Mouse (Mus musculus) forebrain, embryonic 15.5 days (tissue): ENCODE results near the gene Prkn. TPM values are rescaled to one million over a fixed set of nuclear protein-coding genes. Genes with fewer than 3 reads are reported as not detected.
A peak's percentile ranks its signal among the peaks of the same experiment; 100 is the strongest.

ENCODE experiments used
- ATAC-seq: fragments of 200-750 bp; cut with Nextera tagmentation; replicated peaks from 2 replicates; pipeline ENCODE4 v1.8.0; 2017; ENCODE audit warnings: mild to moderate bottlenecking, moderate TSS enrichment, moderate library complexity
- H3K27ac ChIP-seq: fragments of 300-500 bp; sonication (generic); replicated peaks from 2 replicates; pipeline ENCODE4 v1.5.1; 2015; ENCODE audit warnings: mild to moderate bottlenecking, inconsistent platforms
- H3K27me3 ChIP-seq: fragments of 300-500 bp; sonication (generic); 2 replicates; pipeline ENCODE4 v1.6.1; 2015; ENCODE audit warnings: inconsistent platforms
- H3K36me3 ChIP-seq: fragments of 300-500 bp; sonication (generic); 2 replicates; pipeline ENCODE4 v1.6.1; 2015; ENCODE audit warnings: mild to moderate bottlenecking, inconsistent platforms
- H3K4me1 ChIP-seq: fragments of 300-500 bp; sonication (generic); 2 replicates; pipeline ENCODE4 v1.6.1; 2015; ENCODE audit warnings: inconsistent platforms
- H3K4me2 ChIP-seq: fragments of 300-500 bp; sonication (generic); replicated peaks from 2 replicates; pipeline ENCODE4 v1.6.1; 2015; ENCODE audit warnings: mild to moderate bottlenecking, inconsistent platforms
- H3K4me3 ChIP-seq: fragments of 300-500 bp; sonication (generic); 2 replicates; pipeline ENCODE4 v1.5.1; 2015; ENCODE audit warnings: mild to moderate bottlenecking, inconsistent platforms
- H3K9ac ChIP-seq: fragments of 300-500 bp; sonication (generic); replicated peaks from 2 replicates; pipeline ENCODE4 v1.6.1; 2015; ENCODE audit warnings: mild to moderate bottlenecking, inconsistent platforms
- H3K9me3 ChIP-seq: fragments of 300-500 bp; sonication (generic); 2 replicates; pipeline ENCODE4 v1.6.1; 2016; ENCODE audit warnings: inconsistent platforms
- WGBS: fragments of 180-500 bp; shearing (Covaris S2); methylation state at CpG from one replicate; pipeline ENCODE4 v1.1.7; 2015; ENCODE audit warnings: mixed read lengths; 5-methylcytosine and 5-hydroxymethylcytosine counted together
- polyA plus RNA-seq: library from polyadenylated mRNA; unstranded; fragments of >200 nt; fragmentation: Nextera tagmentation; extraction: Ambion mirVana; gene quantifications from 2 replicates; pipeline ENCODE4 v1.2.1, GENCODE M21; 2015

The Prkn gene
- polyA plus RNA-seq, 1 experiment from 2014 or later, result 3.6 TPM

GRCm38 (mm10) chr17:10901686-10902228 is 61.6 kb downstream of the Prkn start:
- H3K9me3 ChIP-seq, result no peaks in the 10 kb centered on the region
- H3K27ac ChIP-seq, result no peak overlapping the region
- no peak overlapping the region for H3K9ac ChIP-seq
- H3K27me3 ChIP-seq, result no peaks in the 10 kb centered on the region
- no peak for ATAC-seq
- WGBS, result 82% methylated on average over 3 of the region's 3 CpGs
- no peak overlapping the region for H3K4me3 ChIP-seq
- no peak overlapping the region for H3K4me2 ChIP-seq
- H3K4me1 ChIP-seq, result no peaks in the 10 kb centered on the region
- H3K36me3 ChIP-seq, result no peaks in the 10 kb centered on the region

DNA sequence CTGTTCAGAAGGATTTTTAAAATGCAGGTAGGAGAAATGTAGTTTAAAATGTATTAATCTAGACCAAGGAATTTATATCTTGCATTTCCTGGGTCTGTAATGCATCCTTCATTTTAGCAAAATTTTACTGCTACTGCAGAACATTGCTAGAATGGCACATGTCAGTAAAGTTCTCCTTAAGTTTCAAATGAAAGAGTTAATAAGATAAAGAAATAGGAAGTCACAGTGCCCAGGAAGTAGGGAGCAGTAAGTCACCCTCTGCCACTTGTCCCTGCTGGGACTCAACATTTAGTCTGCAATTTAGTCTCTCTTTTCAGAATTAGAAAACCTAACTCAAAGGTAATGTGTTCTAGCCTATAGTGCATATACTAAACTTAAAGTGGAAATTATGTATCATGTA is 96.5 kb downstream of the Prkn start:
- Histone ChIP-seq H3K4me3 (no peak overlapping the region), H3K36me3 (no peaks in the 10 kb centered on the region), H3K4me2 (no peak overlapping the region), H3K9me3 (no peaks in the 10 kb centered on the region), H3K9ac (no peak overlapping the region), H3K27me3 (no peaks in the 10 kb centered on the region), H3K27ac (no peak overlapping the region), H3K4me1 (peaks cover 6% of the 10 kb centered on the region; the same call in 1 of the 2 replicates)
- no peak for ATAC-seq

GRCm38 (mm10) chr17:10937844-10938243 is 97.7 kb downstream of the Prkn start:
- ATAC-seq, result 0 out of 2 replicates have a peak, but pooled peaks have one; percentile 41

DNA sequence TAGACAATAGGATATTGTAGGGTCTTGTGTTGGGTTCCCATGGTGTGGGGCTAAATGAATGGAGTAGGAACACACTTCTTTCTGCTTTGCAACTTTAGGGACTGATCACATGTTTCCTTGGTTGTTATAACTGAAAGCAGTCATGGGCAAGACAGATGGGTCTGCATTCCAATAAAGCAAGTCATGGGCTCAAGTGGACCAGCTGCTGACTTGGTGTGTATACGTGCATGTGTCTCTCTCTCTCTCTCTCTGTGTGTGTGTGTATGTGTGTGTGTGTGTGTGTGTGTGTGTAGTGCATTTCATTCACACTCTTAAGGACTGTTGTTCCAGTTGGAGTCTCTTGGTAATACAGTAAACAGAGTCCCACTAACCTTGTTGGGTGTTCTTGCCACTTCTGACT is 98.6 kb downstream of the Prkn start:
- no peak for ATAC-seq
- Histone ChIP-seq H3K4me1 (peaks cover 6% of the 10 kb centered on the region; the same call in 1 of the 2 replicates), H3K4me2 (no peak overlapping the region), H3K36me3 (no peaks in the 10 kb centered on the region), H3K9me3 (no peaks in the 10 kb centered on the region), H3K9ac (no peak overlapping the region), H3K27me3 (no peaks in the 10 kb centered on the region), H3K27ac (no peak overlapping the region), H3K4me3 (no peak overlapping the region)
- WGBS, result 64% methylated on average over 1 of the region's 1 CpGs

More at GRCm38 (mm10) chr17:10937844-10938243, 97.7 kb downstream of the Prkn start:
- Histone ChIP-seq H3K4me3 (no peak overlapping the region), H3K4me2 (no peak overlapping the region), H3K9me3 (no peaks in the 10 kb centered on the region), H3K4me1 (peaks cover 6% of the 10 kb centered on the region; the same call in 1 of the 2 replicates), H3K27ac (no peak overlapping the region), H3K36me3 (no peaks in the 10 kb centered on the region), H3K27me3 (no peaks in the 10 kb centered on the region), H3K9ac (no peak overlapping the region)
- 24% methylated on average over 8 of the region's 8 CpGs for WGBS

DNA sequence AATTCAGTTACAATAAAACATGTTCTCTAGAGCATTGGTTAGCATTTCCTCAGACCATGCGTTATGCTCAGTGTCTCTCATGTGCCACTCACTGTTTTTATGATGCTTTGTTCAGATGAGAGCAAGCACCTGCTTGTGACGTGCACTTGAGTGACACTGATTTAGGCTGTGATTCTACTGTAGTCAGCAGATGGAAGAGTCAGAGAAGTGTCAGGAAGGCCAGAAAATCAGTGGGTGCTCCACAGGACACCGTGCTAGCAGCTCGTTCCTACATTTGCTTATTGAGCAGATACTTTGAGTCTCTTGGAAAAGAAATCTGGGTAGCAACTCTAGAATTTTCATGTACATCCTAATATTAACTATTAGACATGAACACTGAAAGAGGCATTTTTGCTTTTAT is 106.4 kb downstream of the Prkn start:
- Histone ChIP-seq H3K36me3 (no peaks in the 10 kb centered on the region), H3K27ac (no peak overlapping the region), H3K9ac (no peak overlapping the region), H3K4me2 (no peak overlapping the region), H3K4me3 (no peak overlapping the region), H3K4me1 (no peaks in the 10 kb centered on the region), H3K27me3 (no peaks in the 10 kb centered on the region), H3K9me3 (no peaks in the 10 kb centered on the region)
- 72% methylated on average over 4 of the region's 4 CpGs for WGBS
- ATAC-seq, result no peak

GRCm38 (mm10) chr17:10947614-10948013 is 107.4 kb downstream of the Prkn start:
- H3K9me3 ChIP-seq, result no peaks in the 10 kb centered on the region
- H3K4me3 ChIP-seq, result no peak overlapping the region
- no peaks in the 10 kb centered on the region for H3K4me1 ChIP-seq
- WGBS, result 87% methylated on average over 2 of the region's 2 CpGs
- no peak overlapping the region for H3K4me2 ChIP-seq
- H3K36me3 ChIP-seq, result no peaks in the 10 kb centered on the region
- no peak overlapping the region for H3K27ac ChIP-seq
- no peaks in the 10 kb centered on the region for H3K27me3 ChIP-seq
- ATAC-seq, result no peak
- H3K9ac ChIP-seq, result no peak overlapping the region

DNA sequence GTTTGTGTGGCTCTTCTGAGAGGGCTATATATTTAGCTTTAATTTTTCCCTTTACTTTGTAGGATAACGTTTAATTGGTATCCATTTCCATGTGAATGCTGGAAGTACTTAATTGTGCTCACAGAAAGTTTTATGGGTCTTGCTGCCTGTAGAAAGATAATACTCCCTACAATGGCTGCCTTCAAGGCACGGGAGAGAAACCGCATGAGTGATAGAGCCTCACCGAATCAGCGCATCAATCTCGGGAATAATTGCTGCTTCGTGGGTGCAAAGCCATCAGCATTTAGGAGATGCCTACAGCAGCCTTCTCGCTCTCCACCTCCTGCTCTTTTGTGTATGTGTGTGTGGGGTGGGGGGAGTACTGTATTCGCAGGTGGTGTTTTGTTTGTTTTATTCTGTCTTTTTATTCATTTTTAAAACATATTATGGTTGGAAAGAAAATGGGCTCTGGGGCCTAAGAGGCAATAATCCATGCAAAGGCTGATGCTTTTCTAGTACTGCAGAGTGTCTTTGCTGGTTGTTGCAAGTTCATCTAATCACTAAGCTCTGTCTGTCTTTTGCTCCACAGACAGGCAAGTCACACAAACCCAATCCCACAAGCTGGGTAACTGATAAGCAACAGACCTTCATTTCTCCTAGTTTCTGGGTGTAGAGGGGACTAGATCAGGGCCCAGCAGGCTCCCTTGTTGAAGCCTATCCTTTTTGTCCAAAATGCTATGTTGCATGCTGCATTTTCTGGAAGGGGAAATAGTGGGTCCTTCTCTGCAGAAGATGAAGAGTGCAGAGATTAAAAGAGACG is 119.1 kb downstream of the Prkn start:
- Histone ChIP-seq H3K4me3 (no peak overlapping the region), H3K36me3 (no peaks in the 10 kb centered on the region), H3K9ac (no peak overlapping the region), H3K27me3 (no peaks in the 10 kb centered on the region), H3K4me2 (no peak overlapping the region), H3K27ac (no peak overlapping the region), H3K9me3 (no peaks in the 10 kb centered on the region), H3K4me1 (peaks cover 5% of the 10 kb centered on the region; the same call in 1 of the 2 replicates)
- WGBS, result 35% methylated on average over 10 of the region's 10 CpGs
- ATAC-seq, result no peak

GRCm38 (mm10) chr17:10962151-10962550 is 122.0 kb downstream of the Prkn start:
- 92% methylated on average over 5 of the region's 5 CpGs for WGBS
- ATAC-seq, result no peak
- H3K9me3 ChIP-seq, result no peaks in the 10 kb centered on the region
- H3K9ac ChIP-seq, result no peak overlapping the region
- no peak overlapping the region for H3K4me2 ChIP-seq
- peaks cover 5% of the 10 kb centered on the region; the same call in 1 of the 2 replicates for H3K4me1 ChIP-seq
- no peaks in the 10 kb centered on the region for H3K36me3 ChIP-seq
- no peak overlapping the region for H3K4me3 ChIP-seq
- no peaks in the 10 kb centered on the region for H3K27me3 ChIP-seq
- H3K27ac ChIP-seq, result no peak overlapping the region

DNA sequence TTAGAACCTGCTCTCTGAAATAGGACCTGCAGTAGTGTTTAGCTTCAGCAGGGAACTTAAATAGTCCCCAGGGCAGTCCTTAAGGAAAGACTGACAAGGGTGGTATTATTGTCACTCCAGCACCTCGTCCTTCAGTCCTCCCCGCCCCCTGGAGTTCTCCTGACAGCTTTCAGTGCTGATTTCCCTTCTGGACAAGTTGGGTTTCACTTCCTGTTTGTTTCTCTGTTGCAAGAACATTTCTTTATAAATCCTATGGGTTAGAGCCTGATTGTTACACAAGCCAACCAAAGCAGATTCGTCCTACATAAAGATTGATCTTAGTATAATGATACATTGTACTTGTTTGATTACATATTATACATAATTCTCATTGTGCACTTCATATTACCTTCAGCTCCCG is 142.0 kb downstream of the Prkn start:
- Histone ChIP-seq H3K4me1 (peaks cover 8% of the 10 kb centered on the region; the same call in 1 of the 2 replicates), H3K9me3 (no peaks in the 10 kb centered on the region), H3K4me3 (no peak overlapping the region), H3K4me2 (no peak overlapping the region), H3K9ac (no peak overlapping the region), H3K27ac (no peak overlapping the region), H3K36me3 (no peaks in the 10 kb centered on the region), H3K27me3 (no peaks in the 10 kb centered on the region)
- no peak for ATAC-seq
- WGBS, result 75% methylated on average over 4 of the region's 4 CpGs

- Histone ChIP-seq H3K4me1 (peaks cover 5% of the 10 kb centered on the region; the same call in 1 of the 2 replicates), H3K4me2 (no peak overlapping the region), H3K9ac (no peak overlapping the region), H3K9me3 (no peaks in the 10 kb centered on the region), H3K27me3 (no peaks in the 10 kb centered on the region), H3K27ac (0 out of 2 replicates have a peak overlapping the region, but pooled peaks have one; percentile 3), H3K36me3 (no peaks in the 10 kb centered on the region), H3K4me3 (no peak overlapping the region)
- ATAC-seq, result no peak; the same call in 1 of the 2 replicates
- WGBS, result 57% methylated on average over 4 of the region's 4 CpGs
Measured at GRCm38 (mm10) chr17:10987040-10987439, 146.9 kb downstream of the Prkn start.

GRCm38 (mm10) chr17:10997291-10997690 is 157.1 kb downstream of the Prkn start:
- 54% methylated on average over 5 of the region's 5 CpGs for WGBS
- Histone ChIP-seq H3K27ac (no peak overlapping the region), H3K4me3 (no peak overlapping the region), H3K9ac (no peak overlapping the region), H3K27me3 (no peaks in the 10 kb centered on the region), H3K9me3 (no peaks in the 10 kb centered on the region), H3K4me1 (no peaks in the 10 kb centered on the region), H3K36me3 (no peaks in the 10 kb centered on the region), H3K4me2 (no peak overlapping the region)
- no peak for ATAC-seq

- Histone ChIP-seq H3K4me1 (no peaks in the 10 kb centered on the region), H3K4me3 (no peak overlapping the region), H3K9me3 (no peaks in the 10 kb centered on the region), H3K36me3 (no peaks in the 10 kb centered on the region), H3K9ac (no peak overlapping the region), H3K4me2 (no peak overlapping the region), H3K27ac (no peak overlapping the region), H3K27me3 (no peaks in the 10 kb centered on the region)
- 74% methylated on average over 2 of the region's 2 CpGs for WGBS
- ATAC-seq, result no peak
Measured at GRCm38 (mm10) chr17:11023371-11023770, 183.2 kb downstream of the Prkn start.
